Mouse (Mus musculus) heart, postnatal 0 days (tissue): ENCODE measurements around the gene 1500009C09Rik.

ENCODE experiments used
- CTCF ChIP-seq: IDR thresholded peaks from 2 replicates; pipeline ENCODE4 v1.5.1; 2016; ENCODE audit warnings: antibody characterized with exemption, control low read depth, low read depth
- EP300 ChIP-seq: IDR thresholded peaks from 2 replicates; pipeline ENCODE4 v1.6.1; 2016; ENCODE audit warnings: antibody characterized with exemption, low read depth

DNA sequence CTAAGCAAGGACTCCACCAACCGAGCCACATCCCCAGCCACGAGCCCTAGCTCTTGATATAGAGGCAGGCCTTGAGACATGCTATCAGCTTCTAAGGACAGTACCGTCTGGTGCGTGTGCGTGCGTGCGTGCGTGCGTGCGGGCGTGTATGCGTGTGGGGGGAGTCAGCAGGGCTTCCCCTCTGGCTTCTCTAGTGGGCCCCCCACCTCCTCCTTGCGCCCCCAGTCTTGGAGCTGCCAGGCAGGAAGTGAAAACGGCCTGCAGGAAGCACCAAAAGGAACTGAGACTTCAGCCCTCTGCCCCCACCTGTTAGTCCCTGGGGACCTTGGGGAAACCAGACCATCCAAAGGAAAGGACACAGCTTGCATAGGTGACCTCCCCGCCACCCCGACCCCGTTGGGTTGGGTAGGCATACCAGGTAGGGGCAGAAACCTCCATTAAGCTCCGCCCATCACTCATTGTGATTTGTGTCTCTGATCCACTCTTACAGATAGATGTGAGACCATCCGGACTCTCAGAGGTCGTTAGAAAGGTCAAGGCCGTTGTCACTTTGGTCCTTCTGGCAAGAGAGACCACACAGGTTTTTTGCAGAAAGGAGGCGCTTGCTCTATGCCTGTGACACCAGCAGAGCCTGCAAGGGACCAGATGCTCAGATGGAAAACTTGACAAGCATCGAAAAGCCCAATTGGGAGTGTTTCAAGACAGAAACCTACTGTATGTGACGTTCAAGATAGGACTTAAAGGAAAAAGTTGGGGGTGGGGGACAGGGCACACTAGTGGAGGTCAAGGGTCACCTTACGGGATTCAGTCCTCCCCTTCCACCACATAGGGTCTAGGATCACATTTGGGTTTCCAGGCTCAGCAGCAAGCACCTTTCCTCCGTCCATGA, 33.2 kb upstream of the 1500009C09Rik start:
- TF ChIP-seq CTCF (no peak), EP300 (no peak)
